Mouse (Mus musculus) erythroid progenitor cell, adult 5-6 weeks (primary cell): ENCODE measurements around the gene Hoxa1. TPM values are rescaled to one million over a fixed set of nuclear protein-coding genes. Genes with fewer than 3 reads are reported as not detected.

Experiments used
- ATAC-seq: replicated peaks from 2 replicates; pipeline ENCODE4 v1.8.0; 2016; ENCODE audit warnings: moderate number of reproducible peaks, mild to moderate bottlenecking, moderate TSS enrichment, inconsistent platforms; ENCODE audit not compliant: poor library complexity, low FRiP score, severe bottlenecking
- total RNA-seq, 2 experiments: library from RNA; stranded (forward) in 1 of 2; stranded (reverse) in 1 of 2; fragments of 150-400 nt in 1 of 2; fragments of 186-747, 209-891 nt in 1 of 2; gene quantifications; 2 replicates each; pipeline versions ENCODE4 v1.2.3 to v1.2.4; 2015 to 2017; ENCODE audit warnings: low replicate concordance in 2 of 2

Hoxa1 gene
- total RNA-seq, 2 experiments from 2014 or later: not detected

- ATAC-seq: no peak
These were observed 4.7 kb upstream of the Hoxa1 start for GRCm38 (mm10) chr6:52162611-52163365.

DNA sequence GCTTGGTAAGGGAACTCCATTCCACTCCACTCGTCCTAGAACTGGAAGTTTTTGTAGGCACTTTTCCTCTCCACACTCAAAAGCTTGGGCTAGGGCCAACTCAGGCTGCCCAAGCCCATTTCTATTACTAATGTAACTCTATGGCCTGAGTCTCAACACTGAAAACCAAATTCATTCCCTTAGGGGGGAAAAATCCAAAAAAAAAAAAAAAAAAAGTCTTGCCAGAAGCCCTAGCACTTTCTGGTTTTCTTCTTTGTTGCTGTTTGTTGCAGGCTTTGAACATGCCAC, 3.9 kb upstream of the Hoxa1 start:
- no peak for ATAC-seq

DNA sequence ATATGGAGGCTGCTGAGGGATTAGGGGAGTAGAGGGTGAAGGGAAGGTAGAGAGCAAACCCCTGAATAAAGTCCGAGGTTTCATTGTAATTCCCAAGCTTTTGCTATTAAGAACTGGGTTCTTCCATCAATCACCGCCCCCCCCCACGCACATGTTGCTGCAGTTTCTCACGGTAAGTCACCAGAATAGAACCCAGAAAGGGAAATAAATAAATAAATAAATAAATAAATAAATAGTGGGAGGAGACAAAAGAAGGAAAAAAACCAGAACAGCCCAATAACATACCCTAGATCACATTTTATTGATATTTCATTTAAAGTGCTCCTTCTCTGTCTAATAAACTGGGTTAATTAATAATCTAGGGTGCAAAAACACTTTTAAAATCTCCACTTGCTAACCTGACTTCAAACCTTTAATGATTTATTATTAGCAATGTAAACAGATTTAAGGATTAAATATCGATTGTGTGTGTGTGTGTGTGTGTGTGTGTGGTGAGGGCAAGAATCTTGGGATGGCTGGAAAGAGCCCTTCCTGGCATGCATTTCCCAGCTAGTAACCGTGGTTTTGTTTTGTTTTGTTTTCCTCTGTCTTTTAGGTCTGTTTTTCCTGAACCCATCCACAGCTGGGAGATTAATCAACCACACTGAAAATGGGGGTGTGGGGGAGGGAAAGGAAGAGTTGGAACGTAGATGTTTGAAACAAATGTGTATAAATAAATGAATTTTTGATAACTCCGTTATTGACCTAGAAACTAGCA, 3.4 kb upstream of the Hoxa1 start:
- no peak for ATAC-seq

- no peak for ATAC-seq
These were observed 2.6 kb upstream of the Hoxa1 start for GRCm38 (mm10) chr6:52160511-52161335.

DNA sequence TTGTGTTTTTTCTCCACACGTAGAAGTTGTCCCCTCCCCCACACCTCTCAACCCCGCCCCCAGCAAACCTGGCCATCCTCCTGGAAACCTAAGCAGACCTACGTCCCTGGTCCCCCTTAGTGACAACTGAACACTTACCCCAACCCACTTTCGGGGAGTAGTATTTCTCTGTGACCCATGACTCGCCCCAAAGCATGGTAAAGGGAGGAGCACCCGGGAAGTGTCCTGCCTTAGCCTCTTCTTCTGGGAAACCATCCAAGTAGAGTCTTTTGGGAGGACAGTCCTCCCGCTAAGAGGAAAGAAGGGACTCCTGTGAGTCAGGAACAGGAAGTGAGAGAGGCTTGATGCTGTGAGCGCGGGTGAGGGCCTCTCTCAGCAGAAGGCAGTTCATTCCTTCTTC, 1.9 kb upstream of the Hoxa1 start:
- no peak for ATAC-seq

GRCm38 (mm10) chr6:52159164-52159761, 1.1 kb upstream of the Hoxa1 start:
- ATAC-seq: no peak

DNA sequence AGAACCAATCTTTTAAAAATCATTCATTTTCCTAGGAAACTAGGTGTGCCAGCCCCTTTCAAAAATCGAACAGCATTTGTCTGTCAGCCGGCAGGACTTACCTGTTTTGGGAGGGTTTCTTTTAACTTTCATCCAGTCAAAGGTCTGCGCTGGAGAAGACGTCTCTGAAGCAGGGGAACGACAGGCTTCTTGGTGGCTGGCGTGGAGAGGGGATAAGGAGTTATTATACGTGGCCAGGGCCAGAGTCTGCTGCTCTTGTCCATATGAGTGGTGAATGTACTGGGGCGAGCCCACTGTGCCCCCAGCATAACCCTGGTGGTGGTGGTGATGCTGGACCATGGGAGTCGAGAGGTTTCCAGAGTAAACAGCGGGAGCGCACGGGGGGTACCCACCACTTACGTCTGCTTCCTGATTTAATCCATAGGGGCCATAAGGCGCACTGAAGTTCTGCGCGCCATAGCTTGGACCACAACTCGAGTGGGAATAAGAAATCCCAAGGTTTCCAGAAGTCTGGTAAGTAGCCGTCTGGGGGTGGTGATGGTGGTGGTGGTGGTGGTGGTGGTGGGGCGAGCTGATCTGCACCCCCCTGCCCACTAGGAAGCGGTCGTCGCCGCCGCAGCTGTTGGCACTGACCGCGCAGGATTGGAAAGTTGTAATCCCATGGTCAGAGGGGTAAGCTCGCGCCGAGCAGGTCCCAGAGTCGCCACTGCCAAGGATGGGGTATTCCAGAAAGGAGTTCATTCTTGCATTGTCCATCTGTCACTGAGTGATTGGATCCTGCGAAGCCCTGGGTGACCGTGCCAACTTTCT, 446 bp downstream of the Hoxa1 start:
- ATAC-seq: no peak

GRCm38 (mm10) chr6:52156551-52157200, 1.4 kb downstream of the Hoxa1 start:
- ATAC-seq: no peak

GRCm38 (mm10) chr6:52155471-52155870, 2.6 kb downstream of the Hoxa1 start:
- ATAC-seq: no peak

GRCm38 (mm10) chr6:52154044-52154443, 4.1 kb downstream of the Hoxa1 start:
- no peak for ATAC-seq

- ATAC-seq: no peak
These were observed 4.8 kb downstream of the Hoxa1 start for GRCm38 (mm10) chr6:52153270-52153669.

DNA sequence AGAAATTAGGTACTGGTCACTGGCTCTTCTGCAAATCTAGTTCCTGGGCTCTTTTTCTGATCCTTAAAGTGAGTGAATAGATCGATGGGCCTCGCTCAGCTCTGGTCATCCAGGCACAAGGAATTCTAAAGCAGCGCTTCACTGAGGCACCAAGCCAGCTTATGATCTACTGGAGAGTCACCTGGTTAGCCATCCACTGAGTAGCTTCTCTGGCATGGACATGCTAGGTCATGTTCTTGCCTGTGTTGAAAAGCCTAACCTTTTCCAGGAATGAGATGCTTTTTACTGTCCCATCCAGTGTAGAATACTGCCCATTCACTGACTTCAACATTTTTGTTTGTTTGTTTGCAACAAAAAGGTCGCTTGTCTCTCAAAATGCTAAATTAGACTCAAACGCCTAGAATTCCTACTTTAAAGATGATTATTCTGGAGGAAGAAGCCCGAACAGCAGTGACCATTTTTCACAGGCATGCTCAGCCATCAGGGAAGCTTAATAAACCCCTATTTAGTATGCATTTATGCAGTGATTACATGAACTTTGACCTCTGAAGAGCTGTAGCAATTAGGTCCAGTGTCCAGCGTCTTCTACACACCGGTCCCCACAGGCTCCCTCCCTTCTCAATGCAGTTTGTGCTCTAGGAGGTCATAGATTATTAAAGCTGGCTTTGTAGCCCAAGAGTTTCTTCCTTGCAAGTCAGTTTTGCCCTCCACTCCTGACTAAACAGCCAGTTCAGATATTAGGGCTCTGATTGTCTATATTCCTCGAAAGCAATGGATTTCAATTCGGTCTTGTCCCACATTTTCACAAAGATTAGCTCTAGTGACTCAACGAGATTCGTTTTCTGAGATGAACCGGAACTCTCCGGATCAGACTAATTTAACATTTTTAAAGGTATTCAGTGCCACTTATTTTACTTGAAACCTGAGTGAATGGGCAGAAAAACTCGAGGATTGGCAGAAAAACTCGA, 5.6 kb downstream of the Hoxa1 start:
- ATAC-seq: no peak

- ATAC-seq: no peak
These were observed 6.5 kb downstream of the Hoxa1 start for GRCm38 (mm10) chr6:52151571-52151970.

GRCm38 (mm10) chr6:52150401-52150966, 7.6 kb downstream of the Hoxa1 start:
- no peak for ATAC-seq

DNA sequence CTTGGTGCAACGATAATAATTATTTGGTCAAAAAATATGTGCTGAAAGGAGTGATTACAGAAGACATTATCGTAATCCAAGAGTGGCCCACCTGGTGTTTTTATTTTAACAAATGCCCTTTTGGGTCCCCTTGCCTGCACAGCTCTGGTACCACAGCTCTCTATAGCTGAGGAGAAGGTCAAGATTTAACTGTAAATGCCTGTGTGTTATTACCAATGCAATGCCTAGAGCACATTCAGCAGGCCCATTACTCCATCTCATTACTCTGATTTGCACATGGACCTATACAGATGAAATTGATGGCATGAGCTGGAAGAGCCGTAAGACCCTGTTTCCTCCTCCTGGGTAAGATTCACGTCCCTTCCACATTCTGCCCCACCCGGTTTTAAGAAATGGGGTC, 19.0 kb downstream of the Hoxa1 start:
- ATAC-seq: no peak

- ATAC-seq: no peak
These were observed 19.5 kb downstream of the Hoxa1 start for GRCm38 (mm10) chr6:52138576-52138975.

- ATAC-seq: no peak
These were observed 20.1 kb downstream of the Hoxa1 start for GRCm38 (mm10) chr6:52137841-52138535.
